Mouse (Mus musculus): ENCODE results near the gene Tiparp. TPM values are rescaled to one million over a fixed set of nuclear protein-coding genes. Genes with fewer than 3 reads are reported as not detected.

Tiparp gene
- polyA plus RNA-seq, 1 experiment from 2014 or later, result 30.7 TPM

DNA sequence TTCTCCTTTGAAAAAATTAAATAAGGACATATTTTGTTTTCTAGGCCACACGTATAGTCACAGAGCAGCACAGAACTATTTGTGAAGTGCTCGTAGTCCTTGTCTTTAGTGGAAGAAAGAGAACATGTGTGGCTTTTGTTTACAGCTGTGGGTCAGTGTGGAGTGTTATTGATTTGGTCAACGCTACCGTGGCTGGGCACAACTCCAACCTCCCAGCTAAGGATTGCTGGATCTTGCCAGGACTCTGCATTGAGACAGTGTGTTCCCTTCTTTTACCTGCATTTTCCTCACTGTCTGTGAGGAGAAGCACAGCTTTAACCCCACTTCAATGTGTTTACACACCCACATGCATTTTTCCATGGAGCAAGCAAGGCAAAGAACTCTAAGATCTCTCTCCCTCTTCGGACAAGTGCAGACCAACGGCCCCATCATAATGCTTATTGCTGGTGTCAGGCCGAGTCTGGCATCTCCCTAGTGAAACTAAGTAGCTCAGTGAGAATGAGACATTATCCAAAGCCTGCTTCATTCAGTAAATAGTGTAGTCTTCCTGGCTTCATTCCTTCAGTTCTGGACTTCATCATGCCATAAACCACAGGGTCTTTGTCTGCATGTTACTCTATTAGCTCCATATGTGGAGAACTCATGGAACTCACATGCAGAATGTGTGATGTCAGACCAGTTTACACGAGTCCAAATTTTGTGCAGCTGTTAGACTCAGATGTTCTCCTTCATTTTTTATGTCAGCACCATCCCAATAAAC is 73.3 kb downstream of the Tiparp start:
- Histone ChIP-seq H3K27me3 (ENCODE audit: control insufficient read depth, insufficient read depth, low read length) (no peaks in the 10 kb centered on the region), H3K4me3 (ENCODE audit: low read depth, low read length) (no peak overlapping the region), H3K9me3 (ENCODE audit: control insufficient read depth, low read length) (no peaks in the 10 kb centered on the region), H3K36me3 (ENCODE audit: control insufficient read depth, insufficient read depth, low read length) (no peaks in the 10 kb centered on the region), H3K4me2 (ENCODE audit: low read depth, low read length) (no peak overlapping the region), H3K27ac (ENCODE audit: low read depth, low read length) (no peak overlapping the region), H3K9ac (replicated peaks; ENCODE audit: low read depth, low read length) (no peak overlapping the region), H3K4me1 (ENCODE audit: control insufficient read depth, insufficient read depth, low read length) (no peaks in the 10 kb centered on the region)
- 76% methylated on average over 8 of the region's 8 CpGs for WGBS
- no peak for ATAC-seq (ENCODE audit: low read depth)

DNA sequence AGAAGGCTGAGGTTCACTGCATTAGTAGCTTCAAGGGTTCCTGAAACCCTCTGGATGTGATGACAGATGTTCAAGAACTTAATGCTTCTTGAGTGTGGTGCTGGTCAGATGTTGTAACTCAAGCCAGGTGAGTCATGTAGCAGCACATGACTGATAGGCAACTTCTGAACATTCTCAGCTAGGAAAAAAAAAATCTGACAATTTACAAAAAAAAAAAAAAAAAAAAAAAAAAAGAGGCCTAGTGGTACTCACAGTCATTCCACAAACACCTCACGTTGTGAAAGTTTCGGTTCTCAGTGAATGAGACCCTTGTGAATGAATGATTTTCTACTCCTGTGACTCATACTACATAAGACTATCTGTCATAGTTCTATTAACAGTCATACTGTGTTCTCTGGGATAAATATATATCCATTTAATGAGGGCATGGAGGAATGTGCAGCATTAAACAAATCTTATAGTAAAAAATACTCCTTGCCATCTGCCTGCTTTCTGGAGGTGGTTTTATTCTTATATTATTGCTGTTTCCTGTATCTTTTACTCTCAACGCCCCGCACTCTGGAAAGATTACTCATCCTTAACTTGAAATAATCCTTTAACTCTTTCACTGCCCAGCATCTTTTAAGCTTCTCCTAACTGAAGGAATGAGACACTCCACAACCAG is 75.3 kb downstream of the Tiparp start:
- no peak for ATAC-seq (ENCODE audit: low read depth)
- 72% methylated on average over 4 of the region's 4 CpGs for WGBS
- Histone ChIP-seq H3K27ac (ENCODE audit: low read depth, low read length) (no peak overlapping the region), H3K9ac (replicated peaks; ENCODE audit: low read depth, low read length) (no peak overlapping the region), H3K4me1 (ENCODE audit: control insufficient read depth, insufficient read depth, low read length) (no peaks in the 10 kb centered on the region), H3K36me3 (ENCODE audit: control insufficient read depth, insufficient read depth, low read length) (no peaks in the 10 kb centered on the region), H3K9me3 (ENCODE audit: control insufficient read depth, low read length) (no peaks in the 10 kb centered on the region), H3K4me2 (ENCODE audit: low read depth, low read length) (no peak overlapping the region), H3K4me3 (ENCODE audit: low read depth, low read length) (no peak overlapping the region), H3K27me3 (ENCODE audit: control insufficient read depth, insufficient read depth, low read length) (no peaks in the 10 kb centered on the region)

Other genes with a start within 250 kb of the Tiparp start
- 160 and 192 TPM in 2 replicates for gene Ssr3, start 135.8 kb upstream of the Tiparp start, polyA plus RNA-seq (2014; fragmentation: Nextera tagmentation; extraction: Ambion mirVana)
- 7.9 and 11.1 TPM in 2 replicates for gene Lekr1, start 137.8 kb downstream of the Tiparp start, polyA plus RNA-seq (2014; fragmentation: Nextera tagmentation; extraction: Ambion mirVana)

Data from neural tube, embryonic 14.5 days (tissue).